Mouse (Mus musculus): ENCODE results near the gene Optc. TPM values are rescaled to one million over a fixed set of nuclear protein-coding genes. Genes with fewer than 3 reads are reported as not detected.
A peak's percentile ranks its signal among the peaks of the same experiment; 100 is the strongest.

Optc gene
- total RNA-seq, 2 experiments from 2014 or later, result 0.81 to 1.2 TPM

- no peak for TF ChIP-seq CTCF (IDR thresholded peaks at IDR 0.05)
- Histone ChIP-seq H3K27ac (no peak overlapping the region), H3K4me3 (no peak overlapping the region)
- intact Hi-C loops (cut with DNase I), result no loop called here
- DNase-seq (ENCODE audit: extremely low spot score in 1 of 2, low spot score in 2 of 2), result no peak
Measured at GRCm38 (mm10) chr1:133891489-133891888, 16.3 kb downstream of the Optc start.

- intact Hi-C loops (cut with DNase I), result no loop called here
Measured at GRCm38 (mm10) chr1:133889949-133890598, 17.7 kb downstream of the Optc start.

GRCm38 (mm10) chr1:133887538-133888250 lies 20.1 kb downstream of the Optc start:
- intact Hi-C loops (cut with DNase I), result no loop called here
- peak overlapping the region; percentile 95 for H3K27ac ChIP-seq

More at GRCm38 (mm10) chr1:133889949-133890598, 17.7 kb downstream of the Optc start:
- Histone ChIP-seq H3K4me3 (no peak overlapping the region), H3K27ac (no peak overlapping the region)
- DNase-seq (ENCODE audit: extremely low spot score in 1 of 2, low spot score in 2 of 2), result no peak
- no peak for TF ChIP-seq CTCF (IDR thresholded peaks at IDR 0.05)

GRCm38 (mm10) chr1:133887044-133887443 lies 20.8 kb downstream of the Optc start:
- DNase-seq (ENCODE audit: extremely low spot score in 1 of 2, low spot score in 2 of 2), result peak; percentile 53 to 77
- intact Hi-C loops (cut with DNase I), result no loop called here
- Histone ChIP-seq H3K4me3 (no peak overlapping the region; the same call in 1 of the 2 replicates), H3K27ac (peak overlapping the region; percentile 95)
- TF ChIP-seq CTCF (IDR thresholded peaks at IDR 0.05), result no peak

More at GRCm38 (mm10) chr1:133887538-133888250, 20.1 kb downstream of the Optc start:
- no peak for DNase-seq (ENCODE audit: extremely low spot score in 1 of 2, low spot score in 2 of 2)
- no peak for TF ChIP-seq CTCF (IDR thresholded peaks at IDR 0.05)
- no peak overlapping the region for H3K4me3 ChIP-seq

- H3K27ac ChIP-seq, result peak overlapping the region; percentile 95
- peak overlapping the region; percentile 27; the same call in 1 of the 2 replicates for H3K4me3 ChIP-seq
- DNase-seq (ENCODE audit: extremely low spot score in 1 of 2, low spot score in 2 of 2), result peak in 1 of 2 experiments; percentile 41
- TF ChIP-seq CTCF (IDR thresholded peaks at IDR 0.05), result no peak
- intact Hi-C loops (cut with DNase I), result no loop called here
Measured at GRCm38 (mm10) chr1:133886431-133886830, 21.4 kb downstream of the Optc start.

- H3K27ac ChIP-seq, result peak overlapping the region; percentile 95
- TF ChIP-seq CTCF (IDR thresholded peaks at IDR 0.05), result no peak
- intact Hi-C loops (cut with DNase I), result loop anchor here (2.0 kb wide), 1 partner anchor 31 kb away; no protein-coding TSS in a partner anchor
- DNase-seq (ENCODE audit: extremely low spot score in 1 of 2, low spot score in 2 of 2), result no peak
- no peak overlapping the region for H3K4me3 ChIP-seq
Measured at GRCm38 (mm10) chr1:133885811-133886210, 22.0 kb downstream of the Optc start.

GRCm38 (mm10) chr1:133884746-133885145 lies 23.1 kb downstream of the Optc start:
- intact Hi-C loops (cut with DNase I), result loop anchor here (2.0 kb wide), 1 partner anchor 30 kb away; no protein-coding TSS in a partner anchor
- no peak for TF ChIP-seq CTCF (IDR thresholded peaks at IDR 0.05)
- Histone ChIP-seq H3K4me3 (no peak overlapping the region), H3K27ac (peak overlapping the region; percentile 73)
- DNase-seq (ENCODE audit: extremely low spot score in 1 of 2, low spot score in 2 of 2), result no peak

- peak in 1 of 2 experiments; percentile 47 for DNase-seq (ENCODE audit: extremely low spot score in 1 of 2, low spot score in 2 of 2)
- H3K4me3 ChIP-seq, result no peak overlapping the region
- peak overlapping the region; percentile 73 for H3K27ac ChIP-seq
- no peak for TF ChIP-seq CTCF (IDR thresholded peaks at IDR 0.05)
- intact Hi-C loops (cut with DNase I), result loop anchor here (2.0 kb wide), 1 partner anchor 29 kb away; no protein-coding TSS in a partner anchor
Measured at GRCm38 (mm10) chr1:133884090-133884489, 23.7 kb downstream of the Optc start.

- TF ChIP-seq CTCF (IDR thresholded peaks at IDR 0.05), result no peak
- intact Hi-C loops (cut with DNase I), result no loop called here
- H3K4me3 ChIP-seq, result no peak overlapping the region
- DNase-seq (ENCODE audit: extremely low spot score in 1 of 2, low spot score in 2 of 2), result no peak
- H3K27ac ChIP-seq, result no peak overlapping the region
Measured at GRCm38 (mm10) chr1:133882283-133883217, 25.2 kb downstream of the Optc start.

- no peak overlapping the region for H3K27ac ChIP-seq
- no peak for DNase-seq (ENCODE audit: extremely low spot score in 1 of 2, low spot score in 2 of 2)
- TF ChIP-seq CTCF (IDR thresholded peaks at IDR 0.05), result no peak
- no peak overlapping the region for H3K4me3 ChIP-seq
- intact Hi-C loops (cut with DNase I), result no loop called here
Measured at GRCm38 (mm10) chr1:133881813-133882212, 26.0 kb downstream of the Optc start.

- intact Hi-C loops (cut with DNase I), result no loop called here
- H3K27ac ChIP-seq, result no peak overlapping the region
- TF ChIP-seq CTCF (IDR thresholded peaks at IDR 0.05), result no peak
- no peak overlapping the region for H3K4me3 ChIP-seq
- DNase-seq (ENCODE audit: extremely low spot score in 1 of 2, low spot score in 2 of 2), result no peak
Measured at GRCm38 (mm10) chr1:133878825-133879423, 28.9 kb downstream of the Optc start.

All from left cerebral cortex, adult 2 months (tissue).